Mouse (Mus musculus): Measurements from ENCODE around the gene Rnf181. TPM values are rescaled to one million over a fixed set of nuclear protein-coding genes. Genes with fewer than 3 reads are reported as not detected.
A peak's percentile ranks its signal among the peaks of the same experiment; 100 is the strongest.

The Rnf181 gene
- polyA plus RNA-seq, 1 experiment from 2014 or later: 149 TPM

- Histone ChIP-seq H3K4me3 (ENCODE audit: low read length) (no peak overlapping the region), H3K9me3 (ENCODE audit: control insufficient read depth, low read length) (no peaks in the 10 kb centered on the region), H3K27ac (ENCODE audit: low read length) (no peak overlapping the region), H3K27me3 (ENCODE audit: control insufficient read depth, insufficient read depth, low read depth, low read length) (no peaks in the 10 kb centered on the region), H3K36me3 (ENCODE audit: control insufficient read depth, insufficient read depth, low read length) (no peaks in the 10 kb centered on the region), H3K9ac (ENCODE audit: low read length) (no peak overlapping the region), H3K4me1 (replicated peaks; ENCODE audit: control insufficient read depth, insufficient read depth, low read length) (no peaks in the 10 kb centered on the region), H3K4me2 (ENCODE audit: low read depth, low read length) (no peak overlapping the region)
- ATAC-seq (ENCODE audit: low read depth): peak; percentile 11; the same call in 1 of the 2 replicates
- whole genome bisulfite sequencing: 24% methylated on average over 7 of the region's 7 CpGs
These were observed 35.1 kb upstream of the Rnf181 start for GRCm38 (mm10) chr6:72401875-72402274.

GRCm38 (mm10) chr6:72399967-72400366, 33.2 kb upstream of the Rnf181 start:
- no peak for ATAC-seq (ENCODE audit: low read depth)
- WGBS: 54% methylated on average over 2 of the region's 2 CpGs
- H3K9me3 ChIP-seq (ENCODE audit: control insufficient read depth, low read length): no peaks in the 10 kb centered on the region
- no peaks in the 10 kb centered on the region for H3K4me1 ChIP-seq (replicated peaks; ENCODE audit: control insufficient read depth, insufficient read depth, low read length)
- H3K27ac ChIP-seq (ENCODE audit: low read length): no peak overlapping the region
- no peak overlapping the region for H3K4me2 ChIP-seq (ENCODE audit: low read depth, low read length)
- H3K36me3 ChIP-seq (ENCODE audit: control insufficient read depth, insufficient read depth, low read length): no peaks in the 10 kb centered on the region
- H3K27me3 ChIP-seq (ENCODE audit: control insufficient read depth, insufficient read depth, low read depth, low read length): no peaks in the 10 kb centered on the region
- no peak overlapping the region for H3K9ac ChIP-seq (ENCODE audit: low read length)
- no peak overlapping the region for H3K4me3 ChIP-seq (ENCODE audit: low read length)

- 50% methylated on average over 10 of the region's 10 CpGs for WGBS
- ATAC-seq (ENCODE audit: low read depth): peak; percentile 87
These were observed 30.1 kb upstream of the Rnf181 start for GRCm38 (mm10) chr6:72396837-72397251.

GRCm38 (mm10) chr6:72392341-72392740, 25.6 kb upstream of the Rnf181 start:
- H3K9me3 ChIP-seq (ENCODE audit: control insufficient read depth, low read length): no peaks in the 10 kb centered on the region
- no peak overlapping the region for H3K4me2 ChIP-seq (ENCODE audit: low read depth, low read length)
- H3K4me1 ChIP-seq (replicated peaks; ENCODE audit: control insufficient read depth, insufficient read depth, low read length): peaks cover 24% of the 10 kb centered on the region
- ATAC-seq (ENCODE audit: low read depth): no peak
- no peak overlapping the region for H3K9ac ChIP-seq (ENCODE audit: low read length)
- no peak overlapping the region for H3K27ac ChIP-seq (ENCODE audit: low read length)
- H3K4me3 ChIP-seq (ENCODE audit: low read length): no peak overlapping the region
- H3K27me3 ChIP-seq (ENCODE audit: control insufficient read depth, insufficient read depth, low read depth, low read length): no peaks in the 10 kb centered on the region
- peaks cover 2% of the 10 kb centered on the region; the same call in 1 of the 2 replicates for H3K36me3 ChIP-seq (ENCODE audit: control insufficient read depth, insufficient read depth, low read length)
- 93% methylated on average over 5 of the region's 5 CpGs for WGBS

More at GRCm38 (mm10) chr6:72396837-72397251, 30.1 kb upstream of the Rnf181 start:
- Histone ChIP-seq H3K4me3 (ENCODE audit: low read length) (no peak overlapping the region), H3K27me3 (ENCODE audit: control insufficient read depth, insufficient read depth, low read depth, low read length) (no peaks in the 10 kb centered on the region), H3K9me3 (ENCODE audit: control insufficient read depth, low read length) (no peaks in the 10 kb centered on the region), H3K4me1 (replicated peaks; ENCODE audit: control insufficient read depth, insufficient read depth, low read length) (no peaks in the 10 kb centered on the region), H3K9ac (ENCODE audit: low read length) (no peak overlapping the region), H3K36me3 (ENCODE audit: control insufficient read depth, insufficient read depth, low read length) (no peaks in the 10 kb centered on the region), H3K27ac (ENCODE audit: low read length) (peak overlapping the region; percentile 59), H3K4me2 (ENCODE audit: low read depth, low read length) (no peak overlapping the region)

- H3K4me3 ChIP-seq (ENCODE audit: low read length): peak overlapping the region; percentile 65
- H3K9ac ChIP-seq (ENCODE audit: low read length): peak overlapping the region; percentile 85; the same call in 1 of the 2 replicates
- WGBS: 14% methylated on average over 12 of the region's 12 CpGs
- peak overlapping the region; percentile 98 for H3K27ac ChIP-seq (ENCODE audit: low read length)
- no peaks in the 10 kb centered on the region for H3K9me3 ChIP-seq (ENCODE audit: control insufficient read depth, low read length)
- H3K27me3 ChIP-seq (ENCODE audit: control insufficient read depth, insufficient read depth, low read depth, low read length): no peaks in the 10 kb centered on the region
- H3K4me2 ChIP-seq (ENCODE audit: low read depth, low read length): peak overlapping the region; percentile 77
- ATAC-seq (ENCODE audit: low read depth): peak; percentile 65
- H3K4me1 ChIP-seq (replicated peaks; ENCODE audit: control insufficient read depth, insufficient read depth, low read length): peaks cover 24% of the 10 kb centered on the region
- peaks cover 2% of the 10 kb centered on the region; the same call in 1 of the 2 replicates for H3K36me3 ChIP-seq (ENCODE audit: control insufficient read depth, insufficient read depth, low read length)
These were observed 24.2 kb upstream of the Rnf181 start for GRCm38 (mm10) chr6:72390795-72391521.

- H3K4me3 ChIP-seq (ENCODE audit: low read length): peak within 1 kb of the TSS; percentile 65
- ATAC-seq (ENCODE audit: low read depth): peak; percentile 82
- H3K27me3 ChIP-seq (ENCODE audit: control insufficient read depth, insufficient read depth, low read depth, low read length): no peaks in the 10 kb centered on the region
- peak within 1 kb of the TSS; percentile 85 for H3K9ac ChIP-seq (ENCODE audit: low read length)
- peak within 1 kb of the TSS; percentile 77 for H3K4me2 ChIP-seq (ENCODE audit: low read depth, low read length)
- H3K9me3 ChIP-seq (ENCODE audit: control insufficient read depth, low read length): no peaks in the 10 kb centered on the region
- peaks cover 24% of the 10 kb centered on the region for H3K4me1 ChIP-seq (replicated peaks; ENCODE audit: control insufficient read depth, insufficient read depth, low read length)
- WGBS: under 1% methylated on average over 33 of the region's 33 CpGs
- peak within 1 kb of the TSS; percentile 98 for H3K27ac ChIP-seq (ENCODE audit: low read length)
- peaks cover 6% of the 10 kb centered on the region for H3K36me3 ChIP-seq (ENCODE audit: control insufficient read depth, insufficient read depth, low read length)
These were observed 23.4 kb upstream of the Rnf181 start, which contains the start of gene Vamp8 for GRCm38 (mm10) chr6:72389941-72390771. TSS of gene Vamp8 (minus strand) at chr6:72390703.

GRCm38 (mm10) chr6:72389471-72389940, 22.8 kb upstream of the Rnf181 start:
- peak; percentile 40 for ATAC-seq (ENCODE audit: low read depth)
- peaks cover 24% of the 10 kb centered on the region for H3K4me1 ChIP-seq (replicated peaks; ENCODE audit: control insufficient read depth, insufficient read depth, low read length)
- H3K9ac ChIP-seq (ENCODE audit: low read length): peak overlapping the region; percentile 85
- peak overlapping the region; percentile 65 for H3K4me3 ChIP-seq (ENCODE audit: low read length)
- H3K4me2 ChIP-seq (ENCODE audit: low read depth, low read length): peak overlapping the region; percentile 77
- peaks cover 10% of the 10 kb centered on the region for H3K36me3 ChIP-seq (ENCODE audit: control insufficient read depth, insufficient read depth, low read length)
- H3K27ac ChIP-seq (ENCODE audit: low read length): peak overlapping the region; percentile 98
- H3K27me3 ChIP-seq (ENCODE audit: control insufficient read depth, insufficient read depth, low read depth, low read length): no peaks in the 10 kb centered on the region
- WGBS: 8% methylated on average over 13 of the region's 13 CpGs
- H3K9me3 ChIP-seq (ENCODE audit: control insufficient read depth, low read length): no peaks in the 10 kb centered on the region

GRCm38 (mm10) chr6:72388791-72389329, 22.1 kb upstream of the Rnf181 start:
- H3K9me3 ChIP-seq (ENCODE audit: control insufficient read depth, low read length): no peaks in the 10 kb centered on the region
- no peak for ATAC-seq (ENCODE audit: low read depth)
- no peaks in the 10 kb centered on the region for H3K27me3 ChIP-seq (ENCODE audit: control insufficient read depth, insufficient read depth, low read depth, low read length)
- peak overlapping the region; percentile 98 for H3K27ac ChIP-seq (ENCODE audit: low read length)
- peak overlapping the region; percentile 65 for H3K4me3 ChIP-seq (ENCODE audit: low read length)
- peak overlapping the region; percentile 85 for H3K9ac ChIP-seq (ENCODE audit: low read length)
- H3K4me1 ChIP-seq (replicated peaks; ENCODE audit: control insufficient read depth, insufficient read depth, low read length): peaks cover 24% of the 10 kb centered on the region
- peak overlapping the region; percentile 77 for H3K4me2 ChIP-seq (ENCODE audit: low read depth, low read length)
- 65% methylated on average over 6 of the region's 6 CpGs for WGBS
- H3K36me3 ChIP-seq (ENCODE audit: control insufficient read depth, insufficient read depth, low read length): peaks cover 10% of the 10 kb centered on the region

- Histone ChIP-seq H3K27me3 (ENCODE audit: control insufficient read depth, insufficient read depth, low read depth, low read length) (no peaks in the 10 kb centered on the region), H3K36me3 (ENCODE audit: control insufficient read depth, insufficient read depth, low read length) (peaks cover 10% of the 10 kb centered on the region), H3K27ac (ENCODE audit: low read length) (no peak overlapping the region), H3K4me2 (ENCODE audit: low read depth, low read length) (peak overlapping the region; percentile 77; the same call in 1 of the 2 replicates), H3K4me3 (ENCODE audit: low read length) (no peak overlapping the region), H3K9me3 (ENCODE audit: control insufficient read depth, low read length) (no peaks in the 10 kb centered on the region), H3K4me1 (replicated peaks; ENCODE audit: control insufficient read depth, insufficient read depth, low read length) (peaks cover 24% of the 10 kb centered on the region), H3K9ac (ENCODE audit: low read length) (no peak overlapping the region)
- ATAC-seq (ENCODE audit: low read depth): no peak
- 61% methylated on average over 10 of the region's 10 CpGs for WGBS
These were observed 21.5 kb upstream of the Rnf181 start for GRCm38 (mm10) chr6:72388266-72388665.
